Mouse (Mus musculus) skeletal muscle tissue, adult 2 months (tissue): ENCODE results near the gene Akt2.
A peak's percentile ranks its signal among the peaks of the same experiment; 100 is the strongest.

Experiments used
- DNase-seq: peaks from one replicate; pipeline ENCODE4 v3.0.0-alpha.2; 2012; ENCODE audit warnings: low read depth, low spot score

The Akt2 gene

GRCm38 (mm10) chr7:27587741-27588140 is 3.6 kb upstream of the Akt2 start:
- no peak for DNase-seq

- no peak for DNase-seq
Observed at GRCm38 (mm10) chr7:27590088-27590487, 1.3 kb upstream of the Akt2 start.

- no peak for DNase-seq
Observed at GRCm38 (mm10) chr7:27590566-27591213, 662 bp upstream of the Akt2 start.

DNA sequence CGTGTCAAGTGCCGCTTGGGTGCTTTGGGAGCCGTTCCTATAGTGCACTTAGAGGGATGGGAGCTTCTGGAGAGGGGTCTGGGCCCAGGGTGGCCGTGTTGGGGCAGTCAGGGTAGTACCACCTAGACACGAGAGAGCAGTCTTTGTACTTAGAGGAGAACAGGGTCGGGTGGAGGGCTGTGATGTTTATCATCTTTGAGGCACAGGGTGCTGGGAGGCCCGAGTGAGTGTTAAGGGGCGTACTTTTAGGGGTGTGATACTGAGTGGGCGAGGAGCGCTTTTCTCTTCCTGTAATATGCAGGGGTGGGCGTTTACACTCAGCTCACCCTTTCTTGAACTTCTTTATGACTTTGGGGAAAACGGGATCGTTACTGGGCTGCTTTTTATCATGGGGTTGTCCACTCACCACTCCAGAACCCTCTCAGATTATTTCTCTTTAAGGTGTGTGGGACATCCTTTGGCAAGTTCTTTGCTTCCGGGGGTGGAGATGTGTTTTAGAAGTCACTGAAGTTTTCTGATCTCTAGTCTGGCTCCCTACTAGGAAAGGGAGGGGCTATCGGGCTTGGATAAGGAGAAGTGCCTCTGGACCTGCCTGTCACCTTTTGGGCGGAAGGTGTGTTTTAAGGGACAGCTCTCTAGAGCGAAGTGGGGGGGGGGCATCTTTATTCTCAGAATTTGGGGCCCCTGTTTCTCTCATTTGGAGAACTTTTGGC is 1.0 kb downstream of the Akt2 start:
- DNase-seq = peak; percentile 49

DNA sequence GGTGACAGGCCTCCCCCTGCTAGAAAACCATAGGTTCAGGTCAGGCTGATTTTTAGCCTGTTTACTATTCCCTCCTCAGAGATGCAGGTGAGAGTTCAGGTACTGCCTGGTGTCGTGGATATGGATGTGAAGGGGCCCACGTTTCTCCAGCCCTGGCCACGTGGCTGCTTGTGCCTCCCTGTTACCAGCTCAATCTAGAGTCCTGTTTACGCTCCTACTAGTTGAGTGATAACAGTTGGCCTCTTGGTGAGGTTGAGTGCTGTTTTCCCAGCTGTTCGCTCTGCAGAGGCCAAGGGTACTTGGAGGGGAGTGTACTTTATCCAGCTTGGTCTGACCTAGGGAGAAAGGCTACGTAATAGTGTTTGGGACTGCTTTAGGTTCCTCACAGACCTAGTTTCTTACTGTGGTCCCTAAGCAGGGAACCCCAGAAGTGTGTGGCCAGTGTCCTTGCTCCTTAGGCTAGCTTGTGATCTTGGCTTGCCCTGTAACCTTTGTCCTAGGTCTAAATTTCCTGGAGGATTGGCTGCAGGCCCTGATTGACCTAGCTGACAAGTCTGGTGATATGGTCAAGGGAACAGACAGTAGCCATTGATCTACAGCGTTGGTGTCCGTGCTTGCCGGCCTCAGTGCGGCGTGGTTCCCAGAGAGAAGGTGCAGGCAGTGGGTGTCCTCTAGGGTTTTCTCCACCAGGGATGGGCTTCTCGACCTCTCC is 1.7 kb downstream of the Akt2 start:
- peak; percentile 35 for DNase-seq

DNA sequence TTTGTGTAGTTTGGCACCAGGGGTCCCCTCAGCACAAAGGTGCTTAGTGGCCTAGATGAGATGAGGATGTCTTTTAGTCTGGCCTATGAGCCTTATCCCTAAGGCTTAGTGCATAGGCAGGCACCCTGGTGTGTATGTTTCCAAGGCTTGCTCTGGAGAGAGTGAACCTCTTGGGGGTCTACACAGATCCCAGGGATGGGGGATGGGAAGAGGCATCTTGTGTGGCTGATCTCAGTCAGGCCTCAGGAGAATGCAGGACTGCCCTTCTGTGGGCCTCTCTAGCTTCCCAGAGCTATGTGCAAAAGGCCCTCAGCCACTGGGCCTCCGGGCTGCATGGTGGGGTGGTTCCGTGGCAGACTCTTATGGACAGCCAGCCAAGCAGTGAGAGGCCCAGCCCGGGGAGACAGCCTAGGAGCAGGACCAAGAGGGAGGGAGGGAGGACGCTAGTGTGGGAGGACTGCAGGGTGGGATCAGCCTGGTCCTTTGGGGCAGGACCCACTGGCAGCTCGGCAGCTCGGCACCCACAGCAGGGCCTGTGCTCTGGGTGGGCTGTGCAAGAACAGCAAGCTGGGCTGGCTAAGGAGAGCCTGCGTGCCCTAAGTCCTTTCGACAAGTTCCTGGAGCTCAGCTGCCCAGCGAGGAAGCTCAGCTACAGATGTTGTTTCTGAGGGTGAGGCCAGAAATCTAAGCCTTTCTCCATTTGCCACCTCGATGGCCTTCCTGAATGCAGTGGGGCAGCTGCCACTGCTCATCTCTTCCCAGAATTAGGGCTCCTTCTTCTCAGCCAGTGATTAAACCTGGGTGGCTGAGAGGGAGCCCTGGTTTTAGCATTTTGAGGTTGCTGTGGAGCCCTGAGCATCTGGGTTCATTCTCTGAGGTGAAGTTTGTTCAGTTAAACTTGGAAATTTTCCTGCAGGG is 5.5 kb downstream of the Akt2 start:
- DNase-seq = peak; percentile 51

GRCm38 (mm10) chr7:27598053-27598452 is 6.7 kb downstream of the Akt2 start:
- no peak for DNase-seq

GRCm38 (mm10) chr7:27601628-27602027 is 10.3 kb downstream of the Akt2 start:
- no peak for DNase-seq

DNA sequence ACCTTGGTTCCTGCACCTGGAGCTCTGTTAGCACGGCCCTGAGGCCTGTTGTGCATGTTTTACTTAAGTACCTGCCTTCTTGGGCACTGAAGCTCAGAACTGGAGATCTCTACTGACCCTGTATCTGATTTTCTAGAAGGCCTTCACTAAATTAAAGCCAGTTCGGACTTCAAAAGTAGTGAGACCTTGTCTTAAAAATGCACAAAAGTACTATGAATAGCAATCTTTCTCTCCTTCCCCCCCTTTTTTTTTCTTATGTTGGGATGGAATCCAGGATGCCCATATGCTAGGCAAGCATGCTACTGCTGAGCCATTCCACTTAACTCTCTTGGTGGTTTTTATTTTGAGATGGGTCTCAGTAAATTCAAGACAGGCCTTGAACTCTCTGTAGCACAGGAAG is 10.8 kb downstream of the Akt2 start:
- no peak for DNase-seq

- DNase-seq = no peak
Observed at GRCm38 (mm10) chr7:27602835-27603234, 11.5 kb downstream of the Akt2 start.

DNA sequence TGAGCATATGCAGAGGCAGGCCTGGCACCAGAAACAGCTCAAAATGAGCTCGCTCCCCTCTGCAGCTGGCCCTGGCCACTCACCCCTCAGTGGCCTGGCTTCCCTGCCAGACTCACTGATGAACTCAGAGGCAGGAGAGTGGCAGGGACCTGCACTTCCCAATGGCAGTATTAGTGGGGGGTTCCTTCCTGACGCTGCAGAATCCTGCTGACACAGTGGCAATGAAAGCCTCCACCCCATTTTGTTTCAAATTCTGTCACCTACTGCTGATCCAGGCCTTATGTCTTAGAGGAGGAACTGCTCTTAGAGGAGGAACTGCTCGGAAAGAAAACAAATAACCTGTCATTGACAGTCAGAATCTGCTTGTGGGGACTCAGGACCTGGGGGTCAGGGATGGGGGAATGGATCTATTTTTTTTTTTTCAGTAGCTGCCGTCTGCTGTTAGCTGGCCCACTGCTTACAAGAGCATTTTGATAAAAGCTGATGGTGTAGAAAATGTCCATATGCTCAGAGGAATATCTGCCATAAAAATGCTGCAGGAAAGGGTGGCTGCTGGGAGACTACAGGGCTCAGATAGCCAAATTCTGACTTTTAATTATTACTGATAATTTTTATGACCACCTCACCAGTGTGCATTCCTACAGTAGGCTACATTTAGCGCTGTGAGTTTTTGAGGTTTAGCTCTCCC is 13.5 kb downstream of the Akt2 start:
- no peak for DNase-seq

GRCm38 (mm10) chr7:27605499-27606285 is 14.3 kb downstream of the Akt2 start:
- peak; percentile 89 for DNase-seq

DNA sequence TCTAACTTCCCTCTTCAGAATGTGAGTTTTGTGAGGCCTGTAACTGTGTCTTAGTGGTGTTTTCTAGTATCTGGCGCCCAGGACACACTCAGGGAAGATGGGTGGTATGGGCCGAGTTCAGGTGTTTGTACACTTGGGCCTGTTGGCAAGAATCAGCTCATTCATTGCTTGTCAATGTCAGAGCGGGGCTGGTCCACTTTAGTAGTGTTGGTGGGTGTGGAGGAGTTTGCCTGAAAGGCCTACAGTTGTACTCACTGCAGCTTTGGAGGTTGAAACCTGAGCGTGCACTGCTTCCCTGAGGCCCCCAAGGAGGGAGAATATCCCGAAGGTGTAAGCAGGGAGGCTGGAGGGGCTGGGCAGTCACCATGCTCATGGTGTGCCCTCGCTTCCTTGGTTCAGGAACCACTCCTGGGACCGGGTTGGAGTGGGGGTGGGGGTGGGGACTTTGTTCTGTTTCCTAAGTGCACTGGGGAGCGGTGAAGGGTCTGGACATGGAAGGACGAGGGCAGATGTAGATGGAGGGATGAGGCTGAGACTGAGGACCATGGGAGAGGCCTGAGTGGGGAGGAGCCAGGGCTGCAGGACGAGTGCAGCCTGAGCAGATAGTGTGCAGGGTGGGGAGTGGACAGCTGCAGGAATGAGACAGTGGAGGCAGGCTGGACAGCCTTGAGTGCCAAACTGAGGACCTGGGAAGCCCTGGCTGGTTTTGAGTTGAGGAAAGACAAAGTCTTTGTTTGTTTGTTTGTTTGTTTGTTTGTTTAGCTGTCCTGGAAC is 15.3 kb downstream of the Akt2 start:
- DNase-seq = no peak

DNA sequence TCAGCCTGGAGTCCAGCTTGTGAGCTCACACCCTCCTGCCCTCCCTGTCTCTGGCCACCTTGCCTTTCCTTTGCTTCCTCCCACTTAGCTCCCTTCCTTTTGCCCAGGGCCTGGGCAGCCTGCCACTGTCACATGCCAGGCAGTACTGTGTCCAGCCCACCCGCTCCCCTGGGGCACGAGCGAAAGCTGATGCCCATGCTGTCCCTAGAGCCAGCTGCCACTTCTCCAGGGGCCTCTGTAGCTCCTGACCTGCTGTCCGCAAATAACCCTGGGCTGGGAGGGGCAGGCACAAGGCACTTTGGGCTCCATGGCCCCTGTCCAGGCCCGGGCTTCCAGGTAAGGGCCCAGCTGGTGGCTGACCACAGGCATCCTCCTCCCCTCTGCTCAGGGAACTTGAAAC is 16.2 kb downstream of the Akt2 start:
- peak; percentile 96 for DNase-seq

- no peak for DNase-seq
Observed at GRCm38 (mm10) chr7:27608130-27608529, 16.8 kb downstream of the Akt2 start.

- no peak for DNase-seq
Observed at GRCm38 (mm10) chr7:27609285-27609684, 17.9 kb downstream of the Akt2 start.

GRCm38 (mm10) chr7:27609688-27610087 is 18.3 kb downstream of the Akt2 start:
- DNase-seq = no peak

DNA sequence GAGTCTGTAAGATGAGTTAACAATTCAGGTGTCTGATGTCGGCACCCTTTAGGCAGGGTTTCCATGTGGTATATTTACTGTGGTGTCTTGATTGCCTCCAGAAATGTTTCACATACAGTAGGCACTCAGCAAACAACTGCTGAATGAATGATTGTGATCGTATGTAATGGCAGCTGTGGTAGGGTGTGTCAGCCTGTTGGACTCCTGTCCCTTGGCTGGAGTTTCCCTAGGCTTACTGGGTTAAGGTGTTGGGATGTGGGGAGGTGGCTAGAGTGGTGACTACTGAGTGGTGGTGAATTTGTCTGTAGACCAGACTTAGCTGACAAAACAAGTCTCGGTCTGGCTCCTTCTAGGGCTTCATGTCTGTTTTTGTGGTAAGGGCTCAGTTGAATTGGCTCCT is 19.0 kb downstream of the Akt2 start:
- DNase-seq = no peak

DNA sequence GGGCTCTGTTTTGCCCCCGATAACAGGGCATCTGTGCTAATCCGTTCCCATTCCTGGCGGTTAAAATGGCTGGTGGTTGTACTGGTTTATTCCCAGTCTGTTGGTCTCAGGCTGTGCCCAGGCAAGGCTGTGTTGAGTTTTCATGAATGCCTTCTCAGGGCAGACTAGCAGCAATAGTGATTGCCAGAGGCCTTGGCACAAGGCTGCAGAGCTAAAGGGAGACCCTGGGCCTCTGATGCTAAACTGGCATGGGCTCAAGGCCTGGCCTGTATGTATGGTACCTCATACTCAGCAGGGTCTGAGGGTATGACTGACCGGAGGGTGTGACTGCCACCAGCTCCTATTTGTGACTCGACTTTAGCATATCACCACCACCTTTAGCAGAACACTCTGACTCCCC is 19.5 kb downstream of the Akt2 start:
- no peak for DNase-seq

DNA sequence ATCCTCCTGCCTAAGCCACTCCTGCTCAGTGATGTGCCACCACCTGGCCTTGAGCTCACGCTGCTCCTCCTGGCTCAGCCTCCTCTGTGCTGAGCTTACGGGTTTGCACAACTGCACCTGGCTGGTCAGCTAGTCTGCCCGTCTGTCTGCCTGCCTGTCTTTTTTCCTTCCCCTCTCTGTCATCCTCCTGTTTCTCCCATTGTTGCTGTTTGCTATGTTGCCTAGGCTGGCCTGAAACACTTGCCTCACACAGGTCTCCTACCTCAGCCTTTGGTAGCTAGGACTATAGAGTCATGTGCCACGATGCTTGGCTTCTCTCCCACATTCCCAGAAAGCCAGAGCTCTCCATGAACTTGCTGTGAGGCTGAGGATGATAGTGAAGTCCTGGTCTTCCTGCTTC is 21.6 kb downstream of the Akt2 start:
- no peak for DNase-seq
